Mouse (Mus musculus) spleen, adult 12 weeks (tissue): ENCODE measurements around the gene Gfpt2.
"Not testable (repeated sequence)": the region's sequence is repeated elsewhere in the genome, so short reads cannot be mapped to it uniquely, and the experiment has no call there.

ENCODE experiments used
- DNase-seq: peaks from one replicate; pipeline ENCODE4 v3.0.0; 2022; ENCODE audit warnings: low spot score

Gene Gfpt2

GRCm38 (mm10) chr11:49793619-49794341 lies at the start of gene Gfpt2:
Gene Gfpt2, plus strand, starts transcription at chr11:49794178.
- DNase-seq, result no peak

GRCm38 (mm10) chr11:49744981-49745380 lies 49.0 kb upstream of the Gfpt2 start:
- DNase-seq, result no peak

GRCm38 (mm10) chr11:49745839-49746238 lies 48.1 kb upstream of the Gfpt2 start:
- no peak for DNase-seq

GRCm38 (mm10) chr11:49746756-49747155 lies 47.2 kb upstream of the Gfpt2 start:
- DNase-seq, result no peak

GRCm38 (mm10) chr11:49754958-49755665 lies 38.9 kb upstream of the Gfpt2 start:
- no peak for DNase-seq

GRCm38 (mm10) chr11:49758096-49758495 lies 35.9 kb upstream of the Gfpt2 start:
- no peak for DNase-seq

GRCm38 (mm10) chr11:49761130-49761529 lies 32.8 kb upstream of the Gfpt2 start:
- no peak for DNase-seq

GRCm38 (mm10) chr11:49763555-49763954 lies 30.4 kb upstream of the Gfpt2 start:
- no peak for DNase-seq

- no peak for DNase-seq
Observed at GRCm38 (mm10) chr11:49764023-49764422, 30.0 kb upstream of the Gfpt2 start.

GRCm38 (mm10) chr11:49764639-49765299 lies 29.2 kb upstream of the Gfpt2 start:
- DNase-seq, result no peak

GRCm38 (mm10) chr11:49765377-49766136 lies 28.4 kb upstream of the Gfpt2 start:
- DNase-seq, result no peak

GRCm38 (mm10) chr11:49766137-49766411 lies 27.9 kb upstream of the Gfpt2 start:
- DNase-seq, result no peak

- DNase-seq, result not testable (repeated sequence)
Observed at GRCm38 (mm10) chr11:49767497-49767896, 26.5 kb upstream of the Gfpt2 start.

GRCm38 (mm10) chr11:49768781-49769180 lies 25.2 kb upstream of the Gfpt2 start:
- DNase-seq, result no peak

GRCm38 (mm10) chr11:49770676-49771550 lies 23.1 kb upstream of the Gfpt2 start:
- DNase-seq, result no peak

GRCm38 (mm10) chr11:49772251-49772650 lies 21.7 kb upstream of the Gfpt2 start:
- DNase-seq, result no peak

GRCm38 (mm10) chr11:49774894-49775293 lies 19.1 kb upstream of the Gfpt2 start:
- DNase-seq, result no peak

GRCm38 (mm10) chr11:49778844-49779243 lies 15.1 kb upstream of the Gfpt2 start:
- no peak for DNase-seq

GRCm38 (mm10) chr11:49780161-49780817 lies 13.7 kb upstream of the Gfpt2 start:
- DNase-seq, result no peak

GRCm38 (mm10) chr11:49781833-49782399 lies 12.1 kb upstream of the Gfpt2 start:
- DNase-seq, result no peak

GRCm38 (mm10) chr11:49793131-49793530 lies 847 bp upstream of the Gfpt2 start:
- no peak for DNase-seq
